ENCODE assay signal across 10 mouse cellular contexts in genomic region chr17:31828118-31828517, GRCm38 (mm10). TPM values are rescaled to one million over a fixed set of nuclear protein-coding genes. Genes with fewer than 3 reads are reported as not detected.
A peak's percentile ranks its signal among the peaks of the same experiment; 100 is the strongest.
DNase-seq lines count a peak whose midpoint lies in the region; ATAC-seq and TF ChIP-seq lines count a peak whose summit lies in the region.
"Had no signal": no experiment of that assay in that cellular context is flagged by ENCODE, and none has a peak within 500 bp of the region (broad histone marks: within the 10 kb centered on the region; RNA-seq: fewer than 3 reads in every experiment).

No protein-coding gene starts in this region.

- TF ChIP-seq CTCF in gastrocnemius, adult 2 months (IDR thresholded peaks at IDR 0.05) = no peak
- no peak for TF ChIP-seq CTCF in spleen, adult 2 months (IDR thresholded peaks at IDR 0.05; ENCODE audit: extremely low read depth, insufficient read depth, insufficient read length, insufficient replicate concordance)
- TF ChIP-seq CTCF in stomach, postnatal 0 days (IDR thresholded peaks at IDR 0.05; ENCODE audit: low read depth) = no peak; the same call in 1 of the 2 replicates

- no peaks in the 10 kb centered on the region for H3K36me3 ChIP-seq in spleen, adult 2 months (ENCODE audit: control insufficient read depth, insufficient read depth, low read length)
- H3K36me3 ChIP-seq in kidney, embryonic 14.5 days (ENCODE audit: control insufficient read depth, insufficient read depth, low read length) = no peaks in the 10 kb centered on the region
- H3K36me3 ChIP-seq in stomach, postnatal 0 days (ENCODE audit: control insufficient read depth, insufficient read depth, low read length) = no peaks in the 10 kb centered on the region

- no peak for TF ChIP-seq EP300 in stomach, postnatal 0 days (optimal IDR thresholded peaks at IDR 0.05)

- no peak for ATAC-seq in kidney, embryonic 14.5 days (ENCODE audit: low FRiP score, low TSS enrichment)
- ATAC-seq in stomach, postnatal 0 days (ENCODE audit: low FRiP score, low TSS enrichment) = no peak

- peak overlapping the region; percentile 71 for H3K27ac ChIP-seq in gastrocnemius, adult 2 months
- peak overlapping the region; percentile 19; the same call in 1 of the 2 replicates for H3K27ac ChIP-seq in spleen, adult 2 months (ENCODE audit: insufficient read depth, low read length)
- peak overlapping the region; percentile 20; the same call in 1 of the 2 replicates for H3K27ac ChIP-seq in kidney, embryonic 14.5 days (ENCODE audit: low read depth, low read length)
- H3K27ac ChIP-seq in stomach, postnatal 0 days (replicated peaks) = peak overlapping the region; percentile 92

- no peak overlapping the region for H3K4me3 ChIP-seq in gastrocnemius, adult 2 months
- H3K4me3 ChIP-seq in spleen, adult 2 months (ENCODE audit: extremely low read depth, insufficient read depth, insufficient read length) = no peak overlapping the region
- H3K4me3 ChIP-seq in kidney, embryonic 14.5 days (ENCODE audit: low read length) = no peak overlapping the region
- H3K4me3 ChIP-seq in stomach, postnatal 0 days (ENCODE audit: low read depth, low read length) = no peak overlapping the region
- H3K4me3 ChIP-seq: erythroblast, embryonic 14.5 days had no signal

- H3K9ac ChIP-seq in kidney, embryonic 14.5 days (ENCODE audit: low read depth, low read length) = no peak overlapping the region
- H3K9ac ChIP-seq in stomach, postnatal 0 days (ENCODE audit: low read length) = no peak overlapping the region

- H3K4me2 ChIP-seq in kidney, embryonic 14.5 days (replicated peaks; ENCODE audit: low read depth, low read length) = no peak overlapping the region
- no peak overlapping the region for H3K4me2 ChIP-seq in stomach, postnatal 0 days (replicated peaks; ENCODE audit: low read depth)

- no peaks in the 10 kb centered on the region for H3K27me3 ChIP-seq in spleen, adult 2 months (ENCODE audit: control insufficient read depth, insufficient read depth, low read length)
- H3K27me3 ChIP-seq in kidney, embryonic 14.5 days (ENCODE audit: control insufficient read depth, insufficient read depth, low read length) = no peaks in the 10 kb centered on the region
- H3K27me3 ChIP-seq in stomach, postnatal 0 days (ENCODE audit: control insufficient read depth, insufficient read depth, low read length) = no peaks in the 10 kb centered on the region

- no peaks in the 10 kb centered on the region for H3K9me3 ChIP-seq in kidney, embryonic 14.5 days (ENCODE audit: control insufficient read depth, low read length)
- H3K9me3 ChIP-seq in stomach, postnatal 0 days (ENCODE audit: control insufficient read depth, low read length) = no peaks in the 10 kb centered on the region

- no peak for TF ChIP-seq POLR2A in spleen, adult 2 months (IDR thresholded peaks at IDR 0.05; ENCODE audit: low read depth, low read length)

- H3K4me1 ChIP-seq in spleen, adult 2 months (ENCODE audit: control insufficient read depth, insufficient read depth, insufficient read length) = peaks cover 25% of the 10 kb centered on the region; the same call in 1 of the 2 replicates
- peaks cover 19% of the 10 kb centered on the region for H3K4me1 ChIP-seq in kidney, embryonic 14.5 days (ENCODE audit: control insufficient read depth, insufficient read depth, low read length)
- H3K4me1 ChIP-seq in stomach, postnatal 0 days (replicated peaks; ENCODE audit: control insufficient read depth, insufficient read depth) = peaks cover 14% of the 10 kb centered on the region

- intact Hi-C loops in gastrocnemius, adult 2 months (cut with DNase I) = no loop called here
- intact Hi-C loops in gastrocnemius, postnatal 14 days (cut with DNase I; ENCODE audit: low total_unique reads) = no loop called here

- WGBS in spleen, adult 2 months = 64% methylated on average over 5 of the region's 5 CpGs
- 46% methylated on average over 5 of the region's 5 CpGs for WGBS in kidney, embryonic 14.5 days
- 60% methylated on average over 5 of the region's 5 CpGs for WGBS in stomach, postnatal 0 days

- no peak for DNase-seq in gastrocnemius, adult 2 months
- no peak for DNase-seq in gastrocnemius, postnatal 14 days
- DNase-seq in spleen, adult 2 months (ENCODE audit: low read depth in 1 of 2, low spot score in 2 of 2) = no peak
- DNase-seq in spleen, adult 12 weeks (ENCODE audit: low spot score) = no peak
- no peak for DNase-seq in stomach, postnatal 0 days (ENCODE audit: low spot score)
- DNase-seq in left cerebral cortex, adult 18-20 months (ENCODE audit: low spot score in 2 of 2) = no peak
- no peak for DNase-seq in right cerebral cortex, postnatal 10 days (ENCODE audit: low spot score in 2 of 2)
- DNase-seq: right cerebral cortex, adult 18-20 months had no signal

RNA-seq across cellular contexts. Expression of gene Sik1, which starts 27.5 kb away (rescaled TPM):
- 10 to 100 TPM; 13.4 to 58.6 TPM for total RNA-seq in gastrocnemius, adult 2 months (2021)
- 10 to 100 TPM; 18.1 to 18.6 TPM for total RNA-seq in gastrocnemius, postnatal 14 days (2021)
- polyA plus RNA-seq in spleen, adult 2 months (2012; rRNA removed) = 56.4 and 67.8 TPM in 2 replicates
- polyA plus RNA-seq in kidney, embryonic 14.5 days (2014; fragmentation: Nextera tagmentation; extraction: Ambion mirVana) = 16.8 and 17.3 TPM in 2 replicates
- polyA plus RNA-seq in stomach, postnatal 0 days (2015; fragmentation: Nextera tagmentation; extraction: Ambion mirVana) = 18.2 and 19.8 TPM in 2 replicates
- total RNA-seq in left cerebral cortex, adult 18-20 months (2021) = 10 to 100 TPM; 28.3 to 37.8 TPM

Comparison
In these comparisons a context has a peak if more than half of its experiments do, and no peak if none do; other contexts are left out.
1. H3K27ac ChIP-seq: peak in every context shown above with its lines; median percentile 92 in stomach, postnatal 0 days; 71 in gastrocnemius, adult 2 months; 20 in kidney, embryonic 14.5 days; 19 in spleen, adult 2 months.